Mouse (Mus musculus) CH12.LX (cell line): ENCODE results near the gene Fgfr2.

Source experiments
- CTCF ChIP-seq, 2 experiments: IDR thresholded peaks in 1 of 2; conservative IDR thresholded peaks in 1 of 2; 2 replicates each; pipeline ENCODE4 v1.5.1; 2011 to 2012; ENCODE audit warnings: low read depth in 2 of 2, low read length in 2 of 2, improper control_type of control experiment in 1 of 2, inconsistent platforms in 1 of 2, mild to moderate bottlenecking in 1 of 2, moderate library complexity in 1 of 2
- GABPA ChIP-seq: IDR thresholded peaks from 2 replicates; pipeline ENCODE4 v1.6.1; 2012; ENCODE audit warnings: low read depth, low read length, improper control_type of control experiment, inconsistent platforms; ENCODE audit not compliant: insufficient replicate concordance
- POLR2A ChIP-seq: IDR thresholded peaks from 2 replicates; pipeline ENCODE4 v1.6.1; 2011; ENCODE audit warnings: low read depth, mild to moderate bottlenecking, improper control_type of control experiment, low read length
- RAD21 ChIP-seq: IDR thresholded peaks from 2 replicates; pipeline ENCODE4 v1.6.1; 2011; ENCODE audit warnings: low read depth, mild to moderate bottlenecking, low read length, improper control_type of control experiment, moderate library complexity

DNA sequence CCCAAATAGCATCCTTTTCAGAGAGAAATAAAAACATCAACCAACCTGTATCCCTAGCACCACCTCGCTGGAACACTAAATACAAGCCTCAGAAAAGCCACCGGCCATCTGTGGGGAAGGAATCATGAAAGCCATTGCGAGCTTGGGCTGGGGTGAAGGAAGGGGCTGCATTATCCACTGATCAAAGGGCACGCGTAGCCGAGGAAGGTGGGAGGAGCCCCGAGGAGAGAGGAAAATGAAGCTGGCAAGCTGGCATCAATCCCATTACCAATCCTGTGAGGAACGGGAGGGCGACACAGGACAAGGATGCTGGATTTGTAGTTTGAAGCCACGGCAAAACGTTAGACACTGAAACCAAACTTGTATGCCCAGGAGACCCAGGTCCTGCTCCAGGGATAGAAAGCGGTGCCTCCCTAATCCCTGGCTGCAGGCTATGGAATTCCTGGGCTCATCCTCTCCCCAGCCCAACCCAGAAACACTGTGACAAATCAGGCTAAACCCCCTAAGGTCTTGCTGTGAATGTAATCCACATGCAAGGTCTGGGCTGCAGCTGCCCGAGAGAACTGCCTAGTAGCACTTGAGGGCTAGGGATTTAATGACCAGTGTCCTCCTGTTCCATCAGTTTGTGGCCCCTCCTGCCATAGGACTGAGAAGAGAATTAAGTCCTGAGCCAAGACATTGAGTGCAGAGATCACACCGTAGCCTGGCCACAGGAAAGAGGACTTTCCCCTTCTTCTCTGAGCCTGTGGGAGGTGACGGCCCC lies 2795.4 kb downstream of the Fgfr2 start:
- no peak for TF ChIP-seq RAD21
- no peak for TF ChIP-seq CTCF (conservative IDR thresholded peaks at IDR 0.05 in 1 of 2, IDR thresholded peaks at IDR 0.05 in 1 of 2; ENCODE audit: low read depth in 2 of 2, low read length in 2 of 2)
- no peak for TF ChIP-seq GABPA
- TF ChIP-seq POLR2A = no peak
